Mouse (Mus musculus) stomach, adult 2 months (tissue): ENCODE measurements around the gene Cenpc1. TPM values are rescaled to one million over a fixed set of nuclear protein-coding genes. Genes with fewer than 3 reads are reported as not detected.

Experiments
- polyA plus RNA-seq: library from polyadenylated mRNA; depleted of rRNA; stranded (reverse); fragments of >200 nt; gene quantifications from 2 replicates; pipeline ENCODE4 v1.2.3, GENCODE M21; 2012; rRNA removed

Gene Cenpc1
- 1.1 and 1.3 TPM in 2 replicates for polyA plus RNA-seq

DNA sequence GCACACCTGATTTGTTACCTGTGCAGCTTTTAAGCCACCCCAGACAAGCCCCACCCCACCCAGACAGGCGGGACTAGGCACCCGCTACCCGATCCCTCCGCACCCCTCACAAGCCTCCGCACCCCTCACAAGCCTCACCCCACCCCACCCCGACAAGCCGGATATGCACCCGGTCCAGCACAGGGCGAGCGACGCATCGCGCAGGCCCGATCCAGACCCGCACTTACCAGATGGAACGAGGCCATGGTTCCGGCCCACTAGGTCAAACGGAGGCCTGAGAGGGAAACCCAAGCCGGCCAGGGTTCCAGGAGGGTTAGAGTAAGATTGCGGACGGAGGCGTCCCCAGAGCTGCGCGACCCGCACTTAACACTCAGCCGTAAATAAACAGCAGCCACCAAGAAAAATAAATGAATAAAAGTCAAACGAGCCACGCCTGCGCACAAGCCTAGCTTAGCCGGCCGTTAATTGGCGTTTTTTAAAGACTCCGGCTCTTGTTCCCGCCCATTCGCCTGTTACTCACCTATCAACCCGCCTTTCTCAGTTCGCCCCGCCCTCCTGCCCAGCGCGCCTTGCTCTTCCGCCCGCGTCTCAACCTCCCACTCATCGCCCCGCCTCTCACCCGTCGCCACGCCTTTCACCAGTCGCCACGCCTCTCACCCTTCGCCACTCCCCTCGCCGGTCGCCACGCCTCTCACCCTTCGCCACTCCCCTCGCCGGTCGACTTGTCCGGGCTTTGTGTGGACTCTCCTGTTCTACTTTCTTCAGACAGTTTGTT lies at the start of gene Cenpc1:
Cenpc1 (minus strand) TSS at position 483 of the 775 bp plus-strand sequence.

GRCm38 (mm10) chr5:86071538-86071937 lies 6.2 kb upstream of the Cenpc1 start, which contains the start of gene Stap1:
TSS of gene Stap1 (plus strand) at chr5:86071746.

Other genes starting within 250 kb of the Cenpc1 start
- not detected in 2 replicates for gene Stap1, start 6.2 kb upstream of the Cenpc1 start, polyA plus RNA-seq
- 0.11 and 0.16 TPM in 2 replicates for gene Uba6, start 107.2 kb upstream of the Cenpc1 start, polyA plus RNA-seq
- not detected in 2 replicates for gene Gnrhr, start 132.3 kb upstream of the Cenpc1 start, polyA plus RNA-seq
- gene Tmprss11c, start 223.7 kb upstream of the Cenpc1 start, polyA plus RNA-seq: not detected in 2 replicates